Mouse (Mus musculus) telencephalon, adult 2 months (tissue): Measurements from ENCODE around the gene 2210011C24Rik.

Source experiments
- DNase-seq: peaks from one replicate; pipeline ENCODE4 v3.0.0-alpha.2; 2011; ENCODE audit warnings: low read depth, low spot score

Gene 2210011C24Rik

DNA sequence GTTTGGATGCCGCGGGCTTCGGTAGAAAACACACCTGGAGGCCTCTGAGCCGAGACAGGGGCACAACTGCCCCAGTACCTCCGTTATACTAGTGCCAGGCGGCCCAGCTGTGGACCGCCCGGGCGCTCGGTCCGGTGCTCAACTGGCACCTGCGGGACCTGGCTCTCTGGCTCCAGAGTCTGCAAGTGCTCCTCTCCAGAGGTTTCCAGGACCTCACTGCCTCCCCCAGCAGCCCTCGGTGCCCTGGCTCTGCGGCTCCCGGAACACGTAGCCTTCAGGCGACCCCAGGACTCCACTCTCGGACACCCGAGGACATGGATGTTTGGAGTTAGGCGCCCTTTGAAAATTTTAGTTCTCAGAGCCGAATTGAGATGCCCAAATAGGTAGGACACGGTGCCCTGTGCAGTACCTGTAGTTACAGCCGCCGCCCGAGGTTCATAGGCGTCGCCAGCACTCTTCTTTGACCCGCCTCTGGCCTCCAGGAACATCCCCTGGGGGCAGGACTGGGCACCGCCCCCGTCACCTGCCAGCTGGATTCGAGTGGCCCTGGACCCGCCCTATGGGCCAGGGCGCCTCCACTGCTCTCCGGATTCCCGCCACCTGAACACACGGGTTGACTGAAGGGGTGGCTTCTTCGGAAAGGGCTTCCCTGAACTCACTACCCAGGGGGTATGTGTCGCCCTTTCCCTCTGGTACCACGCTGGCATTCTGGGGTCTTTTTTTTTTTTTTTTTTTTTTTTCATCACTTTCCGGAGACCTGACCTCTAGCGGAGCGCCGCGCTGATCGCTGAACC, at the start of gene 2210011C24Rik:
Gene 2210011C24Rik, minus strand, starts transcription at position 467 of the 794 bp plus-strand sequence.
- DNase-seq: no peak

DNA sequence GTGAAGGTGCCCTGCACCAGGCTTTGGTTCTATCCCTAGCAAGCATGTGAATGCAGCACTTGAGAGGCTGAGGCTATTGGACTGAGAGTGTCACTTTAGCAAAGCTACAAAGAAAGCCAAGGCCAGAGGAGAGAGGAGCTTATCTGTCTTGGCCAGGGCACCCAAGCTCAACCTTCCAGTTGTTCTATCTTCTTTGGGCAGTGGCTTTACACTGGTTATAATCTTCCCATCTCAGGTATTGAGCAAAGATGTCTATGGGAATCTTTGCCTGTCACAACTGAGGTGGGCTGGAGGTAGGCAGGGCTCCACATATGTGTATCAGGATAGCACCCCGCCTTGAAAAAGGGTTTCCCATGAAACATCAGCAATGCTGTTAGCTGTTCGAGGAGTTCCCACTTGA, 48.3 kb upstream of the 2210011C24Rik start:
- DNase-seq: no peak

DNA sequence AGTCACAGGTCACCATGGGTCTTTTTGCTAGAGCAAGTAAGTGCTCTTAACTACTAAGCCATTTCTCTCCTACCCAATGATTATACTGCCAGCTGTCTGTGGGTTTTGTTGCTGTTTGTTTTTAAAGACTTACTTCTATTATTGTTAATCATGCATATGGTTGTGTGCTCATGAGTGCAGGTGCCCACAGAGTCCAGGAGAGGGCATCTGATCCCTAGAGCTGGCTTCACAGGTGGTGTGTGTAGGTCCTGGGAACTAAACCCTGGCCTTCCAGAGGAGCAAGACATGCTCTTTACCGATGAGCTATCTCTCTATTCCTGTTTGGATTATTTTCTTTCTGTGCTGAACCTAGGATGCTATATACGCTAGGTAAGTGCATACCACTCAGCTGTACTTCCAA, 47.3 kb upstream of the 2210011C24Rik start:
- no peak for DNase-seq

DNA sequence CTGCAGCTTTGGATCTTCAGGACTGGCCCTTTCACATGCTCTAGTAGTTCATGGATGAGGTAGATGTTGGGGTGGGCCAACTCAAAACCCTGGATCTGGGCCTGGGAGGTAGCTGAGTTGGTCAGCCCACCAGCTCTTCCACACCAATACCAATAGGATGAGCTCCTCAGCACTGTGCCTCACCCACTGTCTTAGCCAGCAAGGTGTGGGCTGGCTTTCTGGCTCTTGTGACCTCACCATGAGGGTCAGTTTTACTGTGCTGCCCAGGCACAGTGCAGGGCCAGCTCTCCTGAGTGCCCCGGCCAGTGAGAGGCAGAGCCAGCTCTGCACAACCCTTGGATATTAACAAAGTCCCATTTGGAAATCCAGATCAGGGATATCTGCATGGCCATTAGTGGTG, 45.9 kb upstream of the 2210011C24Rik start:
- no peak for DNase-seq

DNA sequence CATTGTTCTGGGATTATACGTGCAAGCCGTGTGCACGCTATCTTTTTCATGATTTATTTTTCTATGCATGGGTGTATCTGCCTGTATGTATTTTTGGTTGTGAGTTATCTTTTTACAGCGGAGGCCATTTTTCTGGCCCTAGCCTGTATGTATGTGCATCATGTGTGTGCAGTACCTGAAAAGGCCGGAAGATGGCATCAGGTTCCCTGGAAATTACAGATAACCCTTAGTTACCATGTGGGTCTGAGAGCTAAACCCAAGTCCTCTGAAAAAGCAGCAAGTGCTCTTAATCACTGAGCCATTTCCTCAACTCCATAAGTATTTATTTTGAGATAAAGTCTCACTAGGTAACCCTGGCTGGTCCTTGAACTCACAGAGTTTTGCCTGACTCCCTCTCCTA, 41.3 kb upstream of the 2210011C24Rik start:
- DNase-seq: no peak

DNA sequence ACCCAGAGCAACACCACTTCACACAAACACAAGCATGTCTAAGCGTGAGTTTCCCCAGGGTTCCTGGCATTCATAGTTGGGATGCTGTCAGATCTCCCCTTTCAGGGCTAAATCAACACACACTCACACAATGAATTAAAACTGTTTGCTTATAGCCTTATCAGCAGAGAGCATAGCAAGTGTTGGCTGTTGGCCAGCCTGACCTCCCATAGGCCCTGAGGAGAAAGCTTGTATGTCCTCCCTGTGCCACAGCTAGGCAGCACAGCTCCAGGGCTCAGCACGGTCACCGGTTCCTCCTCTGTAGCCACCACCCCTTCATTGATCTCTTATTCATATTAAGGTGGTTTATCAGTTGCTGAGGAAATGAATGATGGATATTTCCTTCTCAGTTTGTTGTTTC, 40.8 kb upstream of the 2210011C24Rik start:
- DNase-seq: no peak

DNA sequence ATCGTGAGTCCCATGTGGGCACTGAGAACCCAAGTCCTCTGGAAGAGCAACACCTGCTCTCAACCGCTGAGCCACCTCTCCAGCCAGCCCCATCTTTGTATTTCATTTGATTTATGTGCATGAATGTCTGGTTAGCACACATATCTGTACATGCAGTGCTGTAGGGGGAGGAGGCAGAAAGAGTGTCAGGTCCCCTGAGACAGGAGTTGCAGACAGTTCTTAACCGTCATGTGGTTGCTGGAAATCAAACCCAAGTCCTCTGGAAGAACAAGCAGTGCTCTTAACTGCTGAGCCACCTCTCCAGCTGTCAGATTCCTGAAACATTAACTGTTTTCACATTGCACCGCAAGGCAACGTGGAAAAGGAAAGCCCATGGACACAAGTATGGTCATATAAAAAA, 36.2 kb upstream of the 2210011C24Rik start:
- no peak for DNase-seq

DNA sequence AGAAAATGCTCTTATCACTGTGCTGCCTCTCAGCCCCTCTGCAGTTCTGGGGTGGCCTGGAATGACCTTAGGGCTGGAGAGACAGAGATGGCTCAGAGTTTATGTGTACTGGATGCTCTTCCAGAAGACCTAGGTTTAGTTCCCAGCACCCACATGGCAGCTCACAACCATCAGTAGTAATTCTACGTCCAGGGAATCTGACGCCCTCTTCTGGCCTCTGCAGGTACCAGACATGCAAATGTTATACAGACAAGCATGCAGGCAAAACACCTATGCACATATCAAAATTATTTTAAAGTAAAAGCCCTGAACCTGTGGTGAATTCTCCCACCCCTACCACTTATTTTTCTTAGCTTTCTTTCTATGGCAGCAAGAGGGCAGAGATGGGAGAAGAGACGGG, 34.5 kb upstream of the 2210011C24Rik start:
- DNase-seq: no peak

DNA sequence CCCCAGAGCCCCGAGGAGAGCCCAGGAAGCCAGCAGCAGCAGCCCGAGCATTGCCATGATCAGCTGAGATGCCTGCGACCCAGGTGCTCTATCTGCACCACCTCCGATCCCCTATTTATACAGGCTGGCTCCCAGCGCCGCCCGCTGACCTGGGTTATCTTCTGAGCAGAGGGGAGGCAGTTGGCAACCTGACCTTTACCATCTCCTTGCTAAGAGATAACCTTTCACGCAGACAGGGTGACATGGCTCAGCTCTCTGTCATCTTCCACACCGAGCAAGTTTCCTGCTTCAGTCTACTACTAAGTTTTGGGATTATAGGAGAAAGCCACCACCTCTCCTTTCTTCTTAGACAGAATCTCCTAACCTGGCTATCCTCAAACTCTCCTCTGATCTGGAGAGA, 32.9 kb upstream of the 2210011C24Rik start, which contains the start of gene Rln3:
Gene Rln3, minus strand, starts transcription at position 101 of the 400 bp plus-strand sequence.
- DNase-seq: no peak

DNA sequence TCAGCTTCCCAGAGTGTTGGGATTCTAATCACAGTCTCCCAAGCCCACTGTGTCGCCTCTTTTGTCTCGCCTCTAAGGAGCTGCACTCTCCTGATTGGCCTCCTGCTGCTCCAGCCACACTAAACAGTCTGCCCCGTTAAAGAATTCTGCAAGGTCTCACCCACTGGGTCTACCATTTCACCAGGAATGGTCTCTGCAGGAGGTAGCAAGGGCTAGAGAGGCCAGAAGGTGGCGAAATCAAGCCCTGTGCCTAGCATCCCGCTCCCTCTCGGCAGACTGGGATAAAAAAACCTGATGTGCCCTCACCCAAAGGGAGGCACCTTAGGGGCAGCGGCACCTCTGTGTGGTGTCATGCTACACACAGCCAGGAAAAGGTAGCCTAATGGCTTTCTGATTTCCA, 32.1 kb upstream of the 2210011C24Rik start:
- DNase-seq: no peak

DNA sequence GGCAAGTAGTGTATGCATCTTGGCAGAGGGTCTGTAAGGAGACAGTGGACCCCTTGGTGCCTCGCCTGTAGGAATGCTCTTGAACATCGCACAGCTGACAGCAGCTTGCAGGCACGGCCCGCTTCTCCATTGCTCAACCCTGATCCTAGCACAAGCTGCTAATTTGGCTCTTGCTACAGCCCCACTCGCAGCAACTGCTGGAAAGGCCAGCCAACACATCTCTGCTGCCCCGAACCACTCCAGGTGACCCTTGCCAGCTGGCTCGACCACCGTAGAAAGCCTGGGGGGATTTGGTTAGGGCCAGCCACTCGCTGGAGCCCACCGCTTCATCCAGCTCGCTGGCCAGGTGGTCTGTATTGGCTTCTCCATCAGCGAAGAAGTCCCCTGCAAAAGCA, 31.0 kb upstream of the 2210011C24Rik start:
- DNase-seq: no peak

DNA sequence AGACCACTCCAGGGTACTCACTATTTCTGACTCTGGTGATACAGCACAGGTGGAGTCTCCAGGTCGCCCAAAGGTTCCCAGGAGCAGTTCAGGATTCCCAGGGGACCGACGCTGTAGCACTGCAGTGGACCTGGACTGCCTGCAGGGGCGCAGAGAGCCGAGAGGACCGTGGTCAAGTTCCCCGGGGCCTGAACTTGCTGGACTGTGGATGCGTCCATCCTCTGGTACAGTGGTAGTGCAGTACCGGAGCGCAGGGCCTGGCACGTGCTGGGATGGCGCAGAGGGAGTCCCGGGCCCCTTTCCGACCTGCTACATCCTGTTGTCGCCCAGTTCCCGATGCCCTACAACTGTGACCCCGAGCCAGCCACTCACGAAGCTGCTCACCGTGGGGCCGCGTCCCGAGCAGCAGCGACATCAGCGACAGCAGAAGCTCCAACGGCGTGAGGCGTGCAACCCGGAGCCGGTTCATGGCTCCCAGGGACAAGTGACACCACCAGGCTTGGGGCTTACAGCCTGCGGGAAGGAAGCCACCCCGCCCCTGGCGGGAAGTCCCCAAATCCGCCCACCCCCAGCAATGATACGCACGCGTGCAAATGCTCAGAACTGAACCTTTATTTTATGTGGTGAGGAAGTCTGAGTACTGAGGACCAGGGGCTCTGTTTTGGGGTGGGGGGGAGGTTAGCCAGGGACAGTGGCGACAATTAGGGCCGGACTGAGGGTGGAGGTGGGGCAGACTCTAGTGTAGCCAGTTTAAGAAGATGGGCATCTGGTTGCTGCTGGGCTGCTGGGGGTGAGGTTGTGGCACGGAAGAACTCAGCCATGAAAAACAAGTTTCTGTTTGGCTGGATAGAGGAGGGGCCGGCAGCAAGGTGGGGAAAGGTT, 30.3 kb upstream of the 2210011C24Rik start, which contains the start of gene Il27ra:
Gene Il27ra, minus strand, starts transcription at position 524 of the 882 bp plus-strand sequence.
- no peak for DNase-seq

DNA sequence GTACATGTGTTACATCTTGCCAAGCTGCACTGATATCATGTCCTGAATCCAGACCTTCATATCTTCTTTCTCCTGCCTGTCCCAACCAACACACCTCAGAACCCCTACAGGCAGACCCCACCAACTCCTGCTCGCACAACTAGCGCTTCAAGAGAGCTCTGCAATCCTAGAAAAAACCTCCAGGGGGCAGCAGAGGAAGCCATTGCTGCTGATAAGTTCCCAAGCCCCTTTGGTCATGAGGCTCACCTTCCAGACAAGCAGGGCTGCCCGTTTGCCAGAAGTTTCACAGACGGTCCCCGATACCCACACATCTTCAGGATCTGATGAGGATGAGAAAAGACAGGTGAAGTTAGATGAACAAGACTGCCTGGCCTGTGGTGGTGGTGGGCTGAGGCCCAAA, 27.1 kb upstream of the 2210011C24Rik start:
- DNase-seq: peak; percentile 22

DNA sequence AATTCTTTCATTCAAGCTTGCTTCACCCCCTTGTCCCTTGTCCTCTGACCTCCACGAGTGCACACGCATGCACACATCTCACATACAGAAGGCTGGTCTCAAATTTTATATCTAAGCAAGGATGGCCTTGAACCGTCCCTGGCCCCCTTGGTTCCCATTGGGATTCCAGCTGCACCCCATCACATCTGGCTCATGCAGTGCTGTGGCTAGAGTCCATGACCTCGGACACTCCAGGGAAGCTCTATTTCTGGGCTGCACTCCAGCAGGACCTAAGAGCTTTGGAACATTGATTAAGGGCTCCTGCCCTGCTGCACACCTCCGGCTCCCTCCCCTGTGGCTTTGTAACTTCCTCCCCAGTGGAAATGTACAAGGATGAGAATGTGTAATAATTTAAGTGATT, 26.0 kb upstream of the 2210011C24Rik start:
- DNase-seq: no peak

DNA sequence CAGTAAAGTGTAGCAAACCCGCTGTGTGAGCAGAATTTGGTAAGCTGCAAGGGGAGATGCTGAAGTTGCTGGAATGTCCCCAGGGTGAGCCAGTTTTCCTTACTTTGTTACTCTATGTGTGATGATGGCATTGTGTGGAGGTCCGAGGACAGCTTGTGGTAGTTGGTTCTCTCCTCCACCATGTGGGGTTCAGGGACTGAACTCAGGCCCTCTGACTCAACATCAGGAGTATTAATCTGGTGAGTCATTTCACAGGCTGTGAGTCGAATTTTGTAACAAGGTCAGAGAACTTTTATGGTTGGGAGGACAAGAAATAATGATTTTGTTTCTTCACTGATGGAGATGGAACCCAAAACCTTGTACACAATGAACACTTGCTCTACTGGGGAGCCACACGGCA, 20.8 kb upstream of the 2210011C24Rik start:
- no peak for DNase-seq

DNA sequence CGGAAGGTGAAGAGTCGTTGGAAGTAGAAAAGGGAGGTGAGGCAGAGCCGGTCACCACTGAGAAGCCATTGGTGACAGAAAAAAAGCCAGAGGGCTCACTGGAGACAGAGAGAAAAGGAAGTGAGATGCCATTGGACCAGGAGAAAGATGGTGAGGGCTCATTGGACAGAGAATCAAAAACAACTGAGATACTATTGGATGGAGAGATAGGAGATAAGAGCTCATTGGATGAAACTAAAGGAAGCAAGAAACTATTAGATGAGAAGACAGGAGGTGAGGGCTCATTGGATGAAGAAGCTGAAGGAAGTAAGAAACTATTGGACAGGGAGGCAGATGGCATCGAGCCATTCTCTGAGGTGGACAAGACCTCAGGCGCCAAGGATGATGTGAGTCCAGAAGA, 17.3 kb upstream of the 2210011C24Rik start:
- no peak for DNase-seq

DNA sequence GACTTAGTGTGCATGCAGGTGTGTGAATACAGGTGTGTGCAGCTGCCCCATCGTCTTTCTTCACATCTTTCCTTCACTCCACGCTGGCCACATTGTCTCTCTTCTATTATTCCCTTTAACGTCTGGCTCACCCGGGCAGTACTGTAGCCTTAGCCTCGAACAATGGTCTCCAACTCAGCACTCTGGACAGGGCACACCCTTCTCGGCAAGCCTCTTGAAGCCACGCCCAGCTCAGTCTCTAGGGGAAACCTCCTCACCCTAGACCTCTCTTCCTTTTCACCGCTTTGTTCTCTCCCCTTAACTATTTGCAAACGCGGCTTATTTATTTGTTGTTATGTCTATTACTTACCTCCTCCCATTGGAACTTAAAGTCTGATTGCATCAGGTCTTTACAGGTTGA, 15.5 kb upstream of the 2210011C24Rik start:
- no peak for DNase-seq

DNA sequence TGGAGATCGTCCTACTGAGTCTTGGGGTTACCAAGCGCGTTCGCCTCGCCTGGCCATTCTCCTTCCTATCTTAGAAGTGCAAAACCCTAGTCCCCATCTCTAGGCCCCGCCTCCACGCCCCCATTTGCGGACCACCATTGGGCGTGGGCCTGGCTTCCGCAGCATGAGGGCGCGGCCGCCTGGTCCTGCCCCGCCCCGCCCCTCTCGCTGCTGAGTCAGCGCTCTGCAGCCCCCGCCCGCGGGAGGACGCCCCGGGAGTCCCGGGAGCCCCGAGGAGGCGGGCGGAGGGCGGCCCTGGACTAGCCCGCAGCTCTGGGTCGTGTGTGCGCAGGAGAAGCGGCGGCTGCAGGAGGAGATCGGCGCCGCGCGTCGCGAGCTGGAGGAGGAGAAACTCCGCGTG, 13.9 kb upstream of the 2210011C24Rik start:
- DNase-seq: no peak

DNA sequence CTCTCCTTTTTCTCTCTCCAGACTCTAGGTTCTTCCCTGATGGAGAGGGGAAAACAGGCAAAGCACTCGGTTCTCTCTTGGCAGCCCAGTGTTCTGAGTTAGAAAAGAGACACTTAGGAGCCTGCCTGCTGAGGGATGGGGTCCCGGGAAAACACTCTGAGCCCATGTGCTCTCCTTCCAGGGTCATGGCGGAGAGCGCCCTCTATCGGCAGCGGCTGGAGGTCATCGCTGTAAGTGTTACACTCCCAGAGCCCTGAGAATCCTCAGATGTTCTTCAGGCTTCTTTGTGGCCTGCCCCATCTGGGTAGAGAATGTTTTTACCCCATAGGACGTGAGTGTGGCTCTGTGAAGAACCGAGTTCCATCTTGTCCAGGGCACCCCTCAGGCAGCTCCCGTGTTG, 12.2 kb upstream of the 2210011C24Rik start:
- DNase-seq: no peak

DNA sequence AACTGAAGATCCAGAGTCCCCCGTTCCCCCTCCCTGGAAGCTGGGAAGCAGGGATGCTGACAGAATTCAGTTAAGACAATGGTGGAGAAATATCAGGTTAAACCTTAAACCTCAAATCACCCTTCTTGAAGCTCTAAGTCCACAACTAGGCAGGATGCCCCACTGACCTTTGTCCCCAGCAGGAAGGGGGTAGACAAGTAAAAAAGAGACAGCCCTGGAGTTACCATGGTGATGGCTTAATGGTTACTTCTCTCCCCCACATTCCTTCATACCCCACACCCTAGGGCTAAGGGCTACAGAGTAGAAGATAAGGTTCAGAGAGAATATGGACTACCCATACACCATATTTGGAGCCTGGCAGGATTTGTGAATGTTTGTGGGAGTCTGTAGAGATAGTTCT, 11.7 kb upstream of the 2210011C24Rik start:
- DNase-seq: no peak

DNA sequence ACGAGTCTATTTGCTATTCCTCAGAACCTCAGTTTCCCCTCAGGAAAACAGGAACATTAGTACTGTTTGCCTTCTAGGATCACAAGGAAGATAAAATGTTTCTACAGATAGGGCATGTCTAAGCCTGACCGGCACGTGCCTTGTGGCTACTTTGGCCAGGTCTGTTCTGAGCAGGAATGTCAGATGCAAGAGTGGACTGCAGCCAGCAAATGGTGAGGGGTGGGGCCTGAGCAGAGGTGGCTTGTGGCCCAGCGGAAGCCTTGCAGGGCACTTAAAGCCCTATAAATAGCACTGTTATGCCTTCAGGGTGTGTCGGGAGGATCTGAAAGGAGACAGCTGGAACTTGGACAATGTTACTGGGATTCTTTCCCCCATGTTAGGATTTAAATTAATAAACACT, 11.1 kb upstream of the 2210011C24Rik start:
- no peak for DNase-seq

DNA sequence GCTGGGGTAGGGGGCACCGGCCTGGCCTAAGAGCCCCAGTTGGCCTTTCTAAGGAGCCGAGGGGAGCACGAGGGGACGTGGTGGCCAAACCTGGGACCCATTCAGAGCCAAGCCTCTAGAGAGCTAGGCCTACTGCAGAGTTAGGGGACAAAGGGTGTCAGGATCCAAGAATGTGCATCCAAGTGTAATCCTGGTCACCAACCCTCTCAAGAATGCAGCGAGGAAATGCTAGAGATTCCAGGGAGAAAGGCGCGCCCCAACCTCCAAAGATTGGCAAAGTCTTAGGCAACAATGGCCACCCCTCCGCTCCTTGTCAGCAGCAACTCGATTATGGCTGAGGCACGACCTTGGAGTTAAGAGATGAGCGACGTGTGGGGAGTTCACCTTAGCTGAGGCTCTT, 9.6 kb upstream of the 2210011C24Rik start:
- DNase-seq: no peak

DNA sequence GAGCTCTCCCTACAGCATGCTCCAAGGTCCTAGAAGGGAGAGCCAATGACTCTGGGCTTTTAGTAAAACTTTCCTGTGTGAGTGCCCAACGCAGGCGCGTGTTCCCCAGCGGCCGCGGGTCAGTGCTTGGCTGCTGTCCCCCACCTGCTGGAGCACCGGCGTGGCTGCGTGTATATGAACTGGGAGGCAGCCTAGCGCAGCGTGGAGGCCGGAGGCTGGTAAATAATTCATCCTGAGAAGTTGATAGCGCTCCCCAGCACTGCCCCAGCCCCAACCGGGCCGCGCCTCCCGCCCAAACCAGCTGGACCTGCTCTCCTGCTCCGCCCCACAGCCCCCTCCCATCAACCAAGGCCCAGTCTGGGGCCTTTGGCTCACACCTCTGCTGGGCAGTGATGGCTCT, 9.1 kb upstream of the 2210011C24Rik start, which contains the start of gene Palm3:
Gene Palm3, plus strand, starts transcription at position 376 of the 400 bp plus-strand sequence.
- no peak for DNase-seq
